Mouse (Mus musculus): ENCODE results near the gene Hcn2. TPM values are rescaled to one million over a fixed set of nuclear protein-coding genes. Genes with fewer than 3 reads are reported as not detected.

The Hcn2 gene
- total and polyA plus RNA-seq, 3 experiments: 0.21 to 2.2 (median 0.44) TPM

GRCm38 (mm10) chr10:79668771-79669575 lies 47.5 kb upstream of the Hcn2 start, which contains the start of gene Tpgs1:
Gene Tpgs1, plus strand, starts transcription at chr10:79669369.
- in situ Hi-C loops (cut with MboI; ENCODE audit: low pct_ligation_motif_present, low pct_unique_long_range_greater_than_20kb, low sequenced_read_pairs) (no loop called here), dilution Hi-C loops (cut with MboI; ENCODE audit: extremely low pct_ligation_motif_present, extremely low pct_unique_long_range_greater_than_20kb, low sequenced_read_pairs) (no loop called here)
- H3K27ac ChIP-seq (ENCODE audit: insufficient read depth, low read depth): peak within 1 kb of the TSS; percentile 78
- peaks cover 11% of the 10 kb centered on the region; the same call in 1 of the 2 replicates for H3K79me2 ChIP-seq (replicated peaks; ENCODE audit: control insufficient read depth, extremely low read depth, insufficient read depth, poor library complexity, severe bottlenecking)
- DNase-seq (ENCODE audit: extremely low read depth): peak; percentile 88
- H3K9ac ChIP-seq (ENCODE audit: insufficient read depth, low read depth): peak within 1 kb of the TSS; percentile 98
- peak within 1 kb of the TSS; percentile 82 for H3K4me2 ChIP-seq (ENCODE audit: insufficient read depth, low read depth, poor library complexity, severe bottlenecking)
- H3K36me3 ChIP-seq (replicated peaks in 1 of 2; ENCODE audit: control insufficient read depth in 1 of 2, insufficient read depth in 1 of 2, low read length in 1 of 2): peaks cover 5 to 36% of the 10 kb centered on the region in 2 experiments
- H3K4me1 ChIP-seq (ENCODE audit: control insufficient read depth in 1 of 2, insufficient read depth in 2 of 2): peaks cover 28 to 55% of the 10 kb centered on the region in 2 experiments
- H3K9me3 ChIP-seq (replicated peaks; ENCODE audit: low read length): no peaks in the 10 kb centered on the region
- no peaks in the 10 kb centered on the region for H3K27me3 ChIP-seq (replicated peaks)
- no peak for TF ChIP-seq JUN (IDR thresholded peaks at IDR 0.05; ENCODE audit: insufficient read depth, low read depth, low read length)
- 0 out of 2 replicates have a peak, but pooled peaks have one; percentile 30 for TF ChIP-seq SIN3A (IDR thresholded peaks at IDR 0.05; ENCODE audit: low read length)
- TF ChIP-seq NRF1 (IDR thresholded peaks at IDR 0.05; ENCODE audit: low read depth, low read length): peak; percentile 88
- no peak for TF ChIP-seq MAX (IDR thresholded peaks at IDR 0.05; ENCODE audit: low read length)
- no peak for TF ChIP-seq ZNF384 (IDR thresholded peaks at IDR 0.05; ENCODE audit: low read depth, low read length)
- no peak for TF ChIP-seq USF2 (conservative IDR thresholded peaks at IDR 0.05; ENCODE audit: low read depth, low read length)
- TF ChIP-seq MYC (IDR thresholded peaks at IDR 0.05; ENCODE audit: low read depth, low read length): peak; percentile 23; the same call in 1 of the 2 replicates
- peak; percentile 100 for TF ChIP-seq RCOR1 (conservative IDR thresholded peaks at IDR 0.05; ENCODE audit: low read depth, low read length)
- TF ChIP-seq ZC3H11A (IDR thresholded peaks at IDR 0.05; ENCODE audit: low read depth, low read length): no peak
- TF ChIP-seq RAD21 (IDR thresholded peaks at IDR 0.05; ENCODE audit: low read depth, low read length): peak; percentile 70
- peak; percentile 77 for TF ChIP-seq POLR2A (IDR thresholded peaks at IDR 0.05; ENCODE audit: low read depth, low read length)
- TF ChIP-seq CTCF (conservative IDR thresholded peaks at IDR 0.05 in 1 of 2, IDR thresholded peaks at IDR 0.05 in 1 of 2; ENCODE audit: low read depth in 2 of 2, low read length in 2 of 2): peak; percentile 81 to 93
- no peak for TF ChIP-seq MAFK (IDR thresholded peaks at IDR 0.05; ENCODE audit: insufficient replicate concordance, low read length)
- TF ChIP-seq JUND (conservative IDR thresholded peaks at IDR 0.05; ENCODE audit: low read depth, low read length): 0 out of 2 replicates have a peak, but pooled peaks have one; percentile 19
- TF ChIP-seq ETS1 (conservative IDR thresholded peaks at IDR 0.05; ENCODE audit: low read depth, low read length): no peak
- no peak for TF ChIP-seq ZKSCAN1 (IDR thresholded peaks at IDR 0.05; ENCODE audit: borderline replicate concordance, low read depth, low read length)
- TF ChIP-seq NELFE (IDR thresholded peaks at IDR 0.05; ENCODE audit: low read depth, low read length): no peak
- TF ChIP-seq PAX5 (IDR thresholded peaks at IDR 0.05; ENCODE audit: low read length): no peak
- TF ChIP-seq MAZ (IDR thresholded peaks at IDR 0.05; ENCODE audit: low read depth, low read length): no peak
- TF ChIP-seq BHLHE40 (IDR thresholded peaks at IDR 0.05; ENCODE audit: low read depth, low read length): no peak
- TF ChIP-seq GABPA (IDR thresholded peaks at IDR 0.05; ENCODE audit: insufficient replicate concordance, low read depth, low read length): peak; percentile 5; the same call in 1 of the 2 replicates
- no peak for TF ChIP-seq E2F4 (IDR thresholded peaks at IDR 0.05; ENCODE audit: insufficient replicate concordance, low read depth, low read length)
- TF ChIP-seq POLR2AphosphoS2 (IDR thresholded peaks at IDR 0.05; ENCODE audit: low read depth, low read length): no peak
- TF ChIP-seq KAT2A (IDR thresholded peaks at IDR 0.05; ENCODE audit: insufficient replicate concordance, low read length): peak; percentile 86; the same call in 1 of the 2 replicates
- TF ChIP-seq MEF2A (IDR thresholded peaks at IDR 0.05; ENCODE audit: borderline replicate concordance, low read depth, low read length): peak; percentile 73; the same call in 1 of the 2 replicates
- TF ChIP-seq TBP (conservative IDR thresholded peaks at IDR 0.05; ENCODE audit: low read depth, low read length): no peak
- no peak for TF ChIP-seq CHD1 (IDR thresholded peaks at IDR 0.05; ENCODE audit: low read depth, low read length)
- TF ChIP-seq EP300 (IDR thresholded peaks at IDR 0.05; ENCODE audit: low read length): no peak
- TF ChIP-seq UBTF (IDR thresholded peaks at IDR 0.05; ENCODE audit: low read depth, low read length): no peak
- TF ChIP-seq IRF4 (IDR thresholded peaks at IDR 0.05; ENCODE audit: low read depth, low read length): no peak; the same call in 1 of the 2 replicates
- no peak for TF ChIP-seq USF1 (IDR thresholded peaks at IDR 0.05; ENCODE audit: low read depth, low read length)
- no peak for TF ChIP-seq CHD2 (IDR thresholded peaks at IDR 0.05; ENCODE audit: low read length)
- TF ChIP-seq TCF12 (IDR thresholded peaks at IDR 0.05; ENCODE audit: low read depth, low read length): peak; percentile 88
- no peak for TF ChIP-seq MXI1 (IDR thresholded peaks at IDR 0.05; ENCODE audit: low read depth, low read length)
- TF ChIP-seq SMC3 (IDR thresholded peaks at IDR 0.05; ENCODE audit: low read depth, low read length): peak; percentile 69
- TF ChIP-seq HCFC1 (IDR thresholded peaks at IDR 0.05; ENCODE audit: low read depth, low read length): peak; percentile 85
- TF ChIP-seq ZMIZ1 (IDR thresholded peaks at IDR 0.05; ENCODE audit: low read depth, low read length): no peak; the same call in 1 of the 2 replicates
- peak; percentile 79 for TF ChIP-seq ELF1 (IDR thresholded peaks at IDR 0.05; ENCODE audit: low read depth, low read length)
- H3K4me3 ChIP-seq (replicated peaks in 1 of 3; ENCODE audit: low read depth in 2 of 3, low read length in 2 of 3, poor library complexity in 1 of 3): peak within 1 kb of the TSS; percentile 95 to 97 (median 97)

Data from CH12.LX (cell line).